Mouse (Mus musculus) neural tube, embryonic 11.5 days (tissue): ENCODE data around the gene Cmss1. TPM values are rescaled to one million over a fixed set of nuclear protein-coding genes. Genes with fewer than 3 reads are reported as not detected.

Experiments
- ATAC-seq: fragments of 200-750 bp; cut with Nextera tagmentation; 2 replicates; pipeline ENCODE4 v1.8.0; 2017; ENCODE audit warnings: moderate number of reproducible peaks, mild to moderate bottlenecking, moderate TSS enrichment, moderate library complexity; ENCODE audit not compliant: insufficient read depth, low FRiP score, low TSS enrichment
- DNase-seq: peaks from one replicate; pipeline ENCODE4 v3.0.0-alpha.2; 2015; ENCODE audit warnings: low spot score
- H3K27ac ChIP-seq: fragments of 300-500 bp; sonication (generic); 2 replicates; pipeline ENCODE4 v1.5.1; 2014; ENCODE audit warnings: low read depth, mild to moderate bottlenecking, low read length
- H3K27me3 ChIP-seq: fragments of 300-500 bp; sonication (generic); 2 replicates; pipeline ENCODE4 v1.6.1; 2014; ENCODE audit warnings: mild to moderate bottlenecking, low read length, mixed read lengths; ENCODE audit not compliant: control insufficient read depth, insufficient read depth
- H3K36me3 ChIP-seq: fragments of 300-500 bp; sonication (generic); 2 replicates; pipeline ENCODE4 v1.6.1; 2014; ENCODE audit warnings: mild to moderate bottlenecking, low read length, moderate library complexity, mixed read lengths; ENCODE audit not compliant: control insufficient read depth, insufficient read depth
- H3K4me1 ChIP-seq: fragments of 300-500 bp; sonication (generic); 2 replicates; pipeline ENCODE4 v1.6.1; 2014; ENCODE audit warnings: low read length, mixed read lengths; ENCODE audit not compliant: control insufficient read depth, insufficient read depth
- H3K4me2 ChIP-seq: fragments of 300-500 bp; sonication (generic); 2 replicates; pipeline ENCODE4 v1.6.1; 2014; ENCODE audit warnings: low read depth, mild to moderate bottlenecking, moderate library complexity
- H3K4me3 ChIP-seq: fragments of 300-500 bp; sonication (generic); 2 replicates; pipeline ENCODE4 v1.5.1; 2014; ENCODE audit warnings: low read depth, low read length
- H3K9ac ChIP-seq: fragments of 300-500 bp; sonication (generic); 2 replicates; pipeline ENCODE4 v1.6.1; 2014; ENCODE audit warnings: mild to moderate bottlenecking, low read length
- H3K9me3 ChIP-seq: fragments of 300-500 bp; sonication (generic); 2 replicates; pipeline ENCODE4 v1.6.1; 2016; ENCODE audit warnings: low read length; ENCODE audit not compliant: control insufficient read depth
- WGBS: fragments of 180-500 bp; shearing (Covaris S2); extraction: QIAGEN DNeasy Blood & Tissue Kit; methylation state at CpG from one replicate; pipeline ENCODE4 v1.1.7; 2014; 5-methylcytosine and 5-hydroxymethylcytosine counted together
- polyA plus RNA-seq: library from polyadenylated mRNA; unstranded; fragments of >200 nt; fragmentation: Nextera tagmentation; extraction: Ambion mirVana; gene quantifications from 2 replicates; pipeline ENCODE4 v1.2.1, GENCODE M21; 2014

Cmss1 gene
- polyA plus RNA-seq, 1 experiment from 2014 or later = 40.6 TPM

- 85% methylated on average over 2 of the region's 2 CpGs for WGBS
- Histone ChIP-seq H3K4me1 (peaks cover 3% of the 10 kb centered on the region; the same call in 1 of the 2 replicates), H3K36me3 (no peaks in the 10 kb centered on the region), H3K4me3 (no peak overlapping the region), H3K27ac (no peak overlapping the region), H3K9ac (no peak overlapping the region), H3K9me3 (no peaks in the 10 kb centered on the region), H3K4me2 (no peak overlapping the region), H3K27me3 (no peaks in the 10 kb centered on the region)
- DNase-seq (no peak), ATAC-seq (no peak)
Observed at GRCm38 (mm10) chr16:57469869-57470268, 136.8 kb downstream of the Cmss1 start.

GRCm38 (mm10) chr16:57469301-57469700 is 137.4 kb downstream of the Cmss1 start:
- no peak for DNase-seq
- H3K27me3 ChIP-seq = no peaks in the 10 kb centered on the region
- no peak overlapping the region for H3K4me2 ChIP-seq
- H3K4me3 ChIP-seq = no peak overlapping the region
- no peaks in the 10 kb centered on the region for H3K9me3 ChIP-seq
- H3K27ac ChIP-seq = no peak overlapping the region
- peaks cover 3% of the 10 kb centered on the region; the same call in 1 of the 2 replicates for H3K4me1 ChIP-seq
- H3K9ac ChIP-seq = no peak overlapping the region
- ATAC-seq = no peak
- 84% methylated on average over 4 of the region's 4 CpGs for WGBS
- no peaks in the 10 kb centered on the region for H3K36me3 ChIP-seq

GRCm38 (mm10) chr16:57465386-57465913 is 141.2 kb downstream of the Cmss1 start:
- no peaks in the 10 kb centered on the region for H3K9me3 ChIP-seq
- H3K9ac ChIP-seq = no peak overlapping the region
- no peak overlapping the region for H3K4me3 ChIP-seq
- 86% methylated on average over 9 of the region's 9 CpGs for WGBS
- H3K4me1 ChIP-seq = no peaks in the 10 kb centered on the region
- no peak overlapping the region for H3K27ac ChIP-seq
- no peaks in the 10 kb centered on the region for H3K36me3 ChIP-seq
- H3K27me3 ChIP-seq = no peaks in the 10 kb centered on the region
- no peak overlapping the region for H3K4me2 ChIP-seq
- ATAC-seq = no peak
- no peak for DNase-seq

- 51% methylated on average over 2 of the region's 2 CpGs for WGBS
- no peak overlapping the region for H3K4me2 ChIP-seq
- ATAC-seq (no peak), DNase-seq (no peak)
- H3K9me3 ChIP-seq = no peaks in the 10 kb centered on the region
- no peaks in the 10 kb centered on the region for H3K27me3 ChIP-seq
- H3K4me1 ChIP-seq = no peaks in the 10 kb centered on the region
- H3K27ac ChIP-seq = no peak overlapping the region
- no peaks in the 10 kb centered on the region for H3K36me3 ChIP-seq
- no peak overlapping the region for H3K9ac ChIP-seq
- H3K4me3 ChIP-seq = no peak overlapping the region
Observed at GRCm38 (mm10) chr16:57456003-57456402, 150.7 kb downstream of the Cmss1 start.

- WGBS = 80% methylated on average over 3 of the region's 3 CpGs
- Histone ChIP-seq H3K27me3 (no peaks in the 10 kb centered on the region), H3K4me1 (no peaks in the 10 kb centered on the region), H3K4me3 (no peak overlapping the region), H3K9ac (no peak overlapping the region), H3K27ac (no peak overlapping the region), H3K4me2 (no peak overlapping the region), H3K36me3 (no peaks in the 10 kb centered on the region), H3K9me3 (no peaks in the 10 kb centered on the region)
- DNase-seq = no peak
- ATAC-seq = no peak
Observed at GRCm38 (mm10) chr16:57455573-57455972, 151.1 kb downstream of the Cmss1 start.

DNA sequence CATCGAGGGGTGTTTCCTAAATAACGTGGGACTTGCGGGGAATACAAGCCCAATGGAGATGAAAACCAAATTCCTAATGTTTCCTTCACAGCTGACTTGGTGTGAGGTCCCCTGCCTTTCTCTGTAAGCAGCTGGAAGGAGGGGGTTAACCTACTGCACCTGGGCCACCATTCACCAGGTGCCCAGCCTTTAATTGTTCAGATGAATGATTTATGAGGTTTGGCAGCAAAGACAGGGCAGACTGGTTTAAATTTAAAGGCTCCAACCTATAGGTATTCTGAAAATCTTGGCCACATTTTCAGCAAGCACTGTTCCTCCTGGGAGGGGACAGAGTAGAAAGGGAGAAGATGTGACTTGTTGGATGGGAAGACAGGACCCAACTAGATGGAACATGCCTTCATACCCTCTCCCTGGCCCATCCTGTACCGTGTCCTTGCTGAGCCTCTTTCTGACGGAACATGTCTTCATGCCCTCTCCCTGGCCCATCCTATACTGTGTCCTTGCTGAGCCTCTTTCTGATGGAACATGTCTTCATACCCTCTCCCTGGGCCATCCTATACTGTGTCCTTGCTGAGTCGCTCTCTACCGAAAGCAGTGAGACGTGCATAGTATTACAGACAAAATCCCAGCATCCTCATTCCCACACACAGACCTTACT is 152.4 kb downstream of the Cmss1 start:
- H3K9ac ChIP-seq = no peak overlapping the region
- DNase-seq (no peak), ATAC-seq (no peak)
- no peaks in the 10 kb centered on the region for H3K9me3 ChIP-seq
- H3K27me3 ChIP-seq = no peaks in the 10 kb centered on the region
- H3K36me3 ChIP-seq = no peaks in the 10 kb centered on the region
- no peaks in the 10 kb centered on the region for H3K4me1 ChIP-seq
- H3K4me3 ChIP-seq = no peak overlapping the region
- H3K27ac ChIP-seq = no peak overlapping the region
- H3K4me2 ChIP-seq = no peak overlapping the region
- WGBS = 93% methylated on average over 8 of the region's 8 CpGs

- H3K4me1 ChIP-seq = no peaks in the 10 kb centered on the region
- 75% methylated on average over 7 of the region's 7 CpGs for WGBS
- no peaks in the 10 kb centered on the region for H3K36me3 ChIP-seq
- H3K9ac ChIP-seq = no peak overlapping the region
- H3K27me3 ChIP-seq = no peaks in the 10 kb centered on the region
- DNase-seq (no peak), ATAC-seq (no peak)
- no peak overlapping the region for H3K27ac ChIP-seq
- H3K4me2 ChIP-seq = no peak overlapping the region
- no peak overlapping the region for H3K4me3 ChIP-seq
- 0 out of 2 replicates have a peak, but pooled peaks cover 3% of the 10 kb centered on the region for H3K9me3 ChIP-seq
Observed at GRCm38 (mm10) chr16:57453009-57453408, 153.7 kb downstream of the Cmss1 start.

DNA sequence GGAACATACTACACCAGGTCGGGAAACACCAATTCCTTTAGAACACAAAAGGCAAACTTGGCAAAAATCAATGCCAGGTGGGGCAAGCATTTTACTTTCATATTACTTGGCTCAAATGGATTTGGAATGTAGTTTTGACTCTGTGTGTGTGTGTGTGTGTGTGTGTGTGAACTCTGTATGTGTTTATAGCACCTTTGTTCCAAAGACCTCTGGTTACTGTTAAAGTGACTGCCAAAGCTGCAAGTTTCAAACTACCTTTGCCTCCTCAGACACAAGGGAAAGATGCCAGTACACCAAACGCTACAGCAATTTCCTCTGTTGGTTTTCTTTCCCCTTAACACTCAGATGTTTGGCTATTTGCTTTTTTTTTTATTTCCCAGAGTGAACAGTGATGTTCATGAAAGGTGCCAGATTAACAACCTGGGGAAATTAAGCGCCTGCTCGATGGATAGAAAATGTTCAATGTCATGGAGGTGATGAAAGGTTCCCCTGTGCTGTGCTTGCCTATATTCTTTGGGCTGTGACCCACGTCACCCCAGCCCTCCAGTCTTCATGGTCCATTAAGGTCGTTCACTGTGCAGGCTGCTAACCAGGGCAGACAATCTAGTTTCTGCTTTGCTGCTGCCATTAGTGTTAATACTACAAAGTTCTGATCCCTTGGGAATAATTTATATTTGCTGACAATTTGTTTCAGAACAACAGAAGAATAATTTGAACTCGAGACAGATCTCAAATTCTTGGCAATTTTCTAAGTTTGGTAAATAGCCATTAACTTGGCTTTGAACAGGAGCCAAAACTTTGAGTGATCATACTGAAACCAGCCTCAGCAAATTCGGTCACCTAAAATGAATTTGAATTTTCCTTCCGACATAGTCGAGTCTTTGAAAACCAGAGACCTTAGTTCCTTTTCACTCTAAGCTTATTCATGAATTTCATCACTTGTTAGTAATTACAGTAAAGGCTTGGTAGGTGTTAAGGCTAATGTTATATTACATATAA is 161.3 kb downstream of the Cmss1 start:
- Histone ChIP-seq H3K4me2 (no peak overlapping the region), H3K27ac (no peak overlapping the region), H3K36me3 (no peaks in the 10 kb centered on the region), H3K4me1 (no peaks in the 10 kb centered on the region), H3K27me3 (no peaks in the 10 kb centered on the region), H3K9ac (no peak overlapping the region), H3K9me3 (0 out of 2 replicates have a peak, but pooled peaks cover 3% of the 10 kb centered on the region), H3K4me3 (no peak overlapping the region)
- ATAC-seq (no peak), DNase-seq (no peak)
- WGBS = 56% methylated on average over 10 of the region's 10 CpGs
